Mouse (Mus musculus): ENCODE measurements around the gene Slc39a2.
"Not testable (repeated sequence)": the region's sequence is repeated elsewhere in the genome, so short reads cannot be mapped to it uniquely, and the experiment has no call there.

Slc39a2 gene

DNA sequence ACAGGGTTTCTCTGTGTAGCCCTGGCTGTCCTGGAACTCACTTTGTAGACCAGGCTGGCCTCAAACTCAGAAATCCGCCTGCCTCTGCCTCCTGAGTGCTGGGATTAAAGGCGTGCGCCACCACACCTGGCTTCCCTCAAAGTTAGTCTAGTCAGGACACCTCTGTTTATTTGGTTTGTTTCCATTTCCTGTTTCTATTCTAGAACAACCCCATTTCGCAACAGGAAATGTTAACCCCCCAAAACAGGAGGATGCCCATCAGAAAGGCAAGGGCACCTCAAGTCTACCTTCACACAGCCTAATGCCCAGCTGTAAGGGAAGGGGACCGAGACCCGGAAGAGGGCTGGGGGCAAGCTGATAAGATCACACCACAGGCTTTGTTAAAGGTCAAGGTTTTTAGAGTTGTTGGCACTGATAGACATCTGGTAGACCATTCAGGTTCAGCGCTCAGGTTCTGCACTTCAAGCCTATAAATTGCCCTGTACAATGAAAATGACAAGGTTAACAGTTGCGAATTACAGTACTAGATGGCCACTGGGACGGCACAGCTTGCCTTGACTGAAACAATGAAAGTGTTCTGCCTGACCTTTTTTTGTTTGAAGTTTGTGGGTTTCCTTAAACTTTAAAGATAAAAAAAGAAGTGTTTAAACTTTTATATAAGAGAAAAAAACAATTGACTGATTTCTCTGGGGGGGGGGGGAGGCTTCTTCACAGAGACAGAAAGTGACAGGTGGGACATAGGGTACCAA, at the start of gene Slc39a2:
Slc39a2 (plus strand) TSS at position 699 of the 749 bp plus-strand sequence.
- no peak for DNase-seq (ENCODE audit: low spot score)

GRCm38 (mm10) chr14:51843882-51844281, 48.8 kb upstream of the Slc39a2 start:
- DNase-seq (ENCODE audit: low spot score), result no peak

DNA sequence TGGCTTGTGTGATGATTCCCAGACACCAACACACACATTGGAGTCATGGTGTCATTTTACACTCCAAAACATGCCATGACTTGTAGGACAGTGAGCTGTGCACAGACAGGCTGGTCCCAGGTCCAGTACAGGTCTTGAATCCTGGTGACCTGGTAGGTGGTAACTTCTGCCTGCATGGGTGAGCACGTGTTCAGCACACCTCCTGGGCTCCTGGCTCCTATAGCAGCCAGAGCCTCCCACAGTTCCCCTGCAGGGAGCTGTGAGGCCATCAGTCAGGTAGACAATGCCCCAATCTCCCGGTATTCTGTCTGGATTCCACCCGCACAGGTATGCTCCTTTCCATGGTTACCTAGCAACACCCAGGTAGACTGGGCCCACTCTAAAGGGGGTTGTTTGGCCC, 46.1 kb upstream of the Slc39a2 start:
- no peak for DNase-seq (ENCODE audit: low spot score)

GRCm38 (mm10) chr14:51851006-51851405, 41.7 kb upstream of the Slc39a2 start:
- not testable (repeated sequence) for DNase-seq (ENCODE audit: low spot score)

DNA sequence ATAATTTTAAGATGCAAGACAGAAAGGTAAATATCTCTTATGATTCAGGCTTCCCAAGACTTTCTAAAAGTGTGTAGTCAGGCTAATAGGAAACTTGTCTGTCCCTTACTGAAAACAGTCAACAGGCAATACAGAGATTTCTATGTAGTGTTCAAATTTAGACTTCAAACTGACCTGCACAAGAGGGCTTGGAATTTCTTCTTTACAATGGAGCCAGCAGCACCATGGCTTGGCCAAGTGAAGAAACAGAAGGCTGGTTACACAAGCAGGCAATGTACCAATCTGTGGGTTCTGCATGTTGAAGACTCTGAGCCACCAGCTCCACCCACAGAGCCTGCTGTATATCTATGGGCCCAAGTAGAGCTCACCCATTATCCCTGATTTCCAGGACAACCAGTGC, 39.3 kb upstream of the Slc39a2 start, which contains the start of gene Ear6:
Ear6 (plus strand) TSS at position 301 of the 400 bp plus-strand sequence.
- DNase-seq (ENCODE audit: low spot score), result no peak

DNA sequence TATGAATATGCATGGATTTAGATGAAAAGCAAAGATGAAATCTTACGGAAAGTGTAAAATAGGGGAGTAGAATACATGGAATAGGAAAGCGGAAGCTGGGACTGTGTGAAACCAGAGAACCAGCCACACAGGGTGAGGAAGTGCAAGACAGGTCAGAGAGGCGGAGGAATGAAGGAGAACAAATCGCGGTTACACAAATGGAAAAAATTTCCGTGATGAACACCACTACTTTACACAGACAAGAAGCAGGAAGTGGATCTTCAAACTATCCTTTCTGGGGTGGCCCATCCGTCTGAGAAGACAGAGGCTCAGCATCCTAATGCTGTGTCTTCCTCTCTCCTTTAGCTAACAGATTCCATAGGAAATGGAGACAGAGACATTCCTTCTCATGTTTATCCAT, 37.4 kb upstream of the Slc39a2 start:
- DNase-seq (ENCODE audit: low spot score), result not testable (repeated sequence)

DNA sequence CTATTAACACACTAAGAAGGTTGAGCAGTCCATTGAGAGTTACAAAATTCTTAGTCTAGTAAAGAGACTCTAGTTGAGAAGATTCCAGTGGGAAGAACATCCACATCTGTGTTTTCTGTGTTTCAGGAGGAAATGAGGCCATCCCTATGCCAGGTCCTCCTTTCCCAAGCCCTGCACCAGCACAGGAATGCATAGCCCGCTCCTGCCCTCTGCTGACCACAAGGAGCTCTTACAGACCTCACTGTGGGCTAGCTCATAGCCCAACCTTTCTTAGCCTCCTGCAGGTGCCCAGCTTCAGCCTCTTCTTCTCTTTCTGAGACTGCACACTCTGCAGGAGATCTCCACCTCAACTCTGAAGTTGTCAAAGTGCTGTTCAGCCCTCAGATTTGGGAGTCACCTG, 29.1 kb upstream of the Slc39a2 start:
- DNase-seq (ENCODE audit: low spot score), result not testable (repeated sequence)

DNA sequence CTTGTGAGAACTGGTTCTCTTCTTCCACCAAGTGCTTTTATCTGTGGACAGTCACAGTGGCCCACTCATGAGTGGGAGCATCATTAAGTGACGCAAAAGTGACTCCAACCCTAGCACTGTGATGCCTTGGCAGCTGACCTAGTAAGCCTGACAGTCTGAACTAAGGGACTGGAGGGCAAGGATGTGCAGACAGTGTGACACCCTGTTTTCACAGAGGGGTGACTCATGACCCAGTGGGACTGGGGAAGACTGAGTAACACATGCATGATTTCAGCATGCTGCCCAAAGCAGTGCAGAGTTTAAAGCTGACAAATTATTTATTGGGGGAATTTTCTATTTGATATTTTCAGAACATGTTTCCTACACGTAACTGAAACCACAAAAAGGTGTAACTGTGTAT, 21.9 kb upstream of the Slc39a2 start:
- no peak for DNase-seq (ENCODE audit: low spot score)

GRCm38 (mm10) chr14:51871741-51872140, 20.9 kb upstream of the Slc39a2 start:
- no peak for DNase-seq (ENCODE audit: low spot score)

GRCm38 (mm10) chr14:51877517-51877916, 15.2 kb upstream of the Slc39a2 start:
- DNase-seq (ENCODE audit: low spot score), result no peak

DNA sequence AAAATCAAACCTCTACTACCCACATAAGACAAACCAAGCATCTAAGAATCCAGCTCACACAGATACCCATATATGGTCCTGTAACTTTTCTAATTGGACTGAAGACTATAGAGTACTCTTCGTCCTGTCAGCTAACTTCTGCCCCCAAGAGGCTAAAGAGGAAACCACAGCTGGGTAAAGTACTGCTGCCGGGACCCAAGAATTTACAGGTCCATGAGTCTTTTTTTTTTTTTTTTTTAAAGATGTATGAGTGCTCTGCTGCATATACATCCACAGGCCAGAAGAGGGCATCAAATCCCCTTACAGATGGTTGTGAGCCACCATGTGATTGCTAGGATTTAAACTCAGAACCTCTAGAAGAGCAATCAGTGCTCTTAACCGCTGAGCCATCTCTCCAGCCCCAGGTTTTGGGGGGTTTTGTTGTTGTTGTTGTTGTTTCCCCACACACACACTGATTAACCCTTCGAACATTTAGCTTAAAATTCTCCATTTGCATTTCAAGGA, 9.1 kb upstream of the Slc39a2 start:
- DNase-seq (ENCODE audit: low spot score), result peak; percentile 85

GRCm38 (mm10) chr14:51884031-51884544, 8.6 kb upstream of the Slc39a2 start:
- no peak for DNase-seq (ENCODE audit: low spot score)

GRCm38 (mm10) chr14:51884598-51885331, 7.9 kb upstream of the Slc39a2 start, which contains the start of gene Mettl17:
TSS of gene Mettl17 (plus strand) at chr14:51884842.
- peak; percentile 98 for DNase-seq (ENCODE audit: low spot score)

DNA sequence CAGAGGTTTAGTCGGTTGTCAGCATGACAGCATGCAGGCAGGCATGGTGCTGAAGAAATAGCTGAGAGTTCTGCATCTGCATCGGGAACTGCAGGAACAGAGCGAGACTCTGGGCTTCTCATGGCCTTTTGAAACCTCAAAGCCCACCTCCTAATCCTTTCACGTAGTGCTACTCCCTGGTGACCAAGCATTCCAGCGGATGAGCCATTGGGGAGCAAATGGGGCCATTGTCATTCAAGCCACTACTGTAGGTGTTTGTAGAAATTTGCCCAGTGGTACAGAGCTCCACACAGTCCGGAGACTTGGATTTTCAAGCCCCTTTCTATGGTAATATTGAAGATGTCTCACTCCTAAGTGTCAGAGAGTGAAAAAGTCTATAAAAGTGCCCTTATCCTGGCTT, 6.6 kb upstream of the Slc39a2 start:
- no peak for DNase-seq (ENCODE audit: low spot score)

DNA sequence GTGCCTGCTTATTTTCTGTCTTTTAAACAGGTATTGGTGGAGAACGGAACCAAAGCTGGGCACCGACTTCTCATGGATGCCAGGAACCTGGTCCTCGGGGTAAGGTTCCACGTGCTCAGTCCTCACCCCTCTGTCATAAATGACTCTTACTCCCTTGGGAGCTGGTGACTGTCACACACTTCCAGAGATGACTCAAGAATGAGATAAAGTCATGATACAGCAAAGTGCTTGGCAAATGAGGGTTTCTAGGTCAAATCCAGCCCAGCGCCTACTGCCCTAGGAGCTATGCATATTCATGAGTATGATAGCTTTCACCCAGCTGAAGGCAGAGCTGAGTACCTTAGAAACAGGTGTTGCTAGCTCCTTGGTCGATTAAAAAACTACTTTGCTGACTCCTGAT, 2.9 kb upstream of the Slc39a2 start:
- DNase-seq (ENCODE audit: low spot score), result no peak

DNA sequence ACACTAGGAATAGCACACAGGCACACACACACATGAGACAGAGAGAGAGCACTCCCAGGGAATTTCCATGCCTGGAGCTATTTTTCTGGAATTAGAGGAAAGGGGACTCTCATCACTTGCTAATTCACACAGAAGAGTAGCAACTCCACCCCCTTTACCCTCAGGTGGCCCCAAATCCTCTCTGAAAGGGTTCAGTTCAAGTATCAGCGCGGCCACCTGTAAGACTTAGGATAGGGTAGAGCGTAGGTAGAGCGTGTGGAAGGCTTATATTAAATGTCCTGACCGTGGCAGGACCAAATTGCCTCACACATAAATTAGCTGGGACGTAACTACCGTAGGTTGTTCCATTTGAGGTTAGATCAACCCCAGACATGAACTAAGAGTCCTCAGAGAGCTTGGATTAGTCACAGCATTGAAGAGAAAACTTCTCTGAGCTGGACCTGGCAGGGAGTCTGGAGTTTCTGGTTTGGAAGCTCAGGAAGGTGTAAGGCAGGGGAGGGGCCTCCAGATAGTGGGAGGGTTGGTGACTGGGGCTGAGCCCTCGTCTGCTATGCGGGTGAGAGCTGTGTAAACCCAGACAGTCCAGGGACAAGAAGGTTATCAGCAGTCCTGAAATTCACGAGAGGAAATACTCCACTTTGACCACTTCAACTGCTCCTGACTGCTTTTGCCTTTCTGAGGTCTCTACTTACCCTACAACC, 555 bp downstream of the Slc39a2 start:
- no peak for DNase-seq (ENCODE audit: low spot score)

- no peak for DNase-seq (ENCODE audit: low spot score)
Observed at GRCm38 (mm10) chr14:51893809-51894208, 1.1 kb downstream of the Slc39a2 start.

DNA sequence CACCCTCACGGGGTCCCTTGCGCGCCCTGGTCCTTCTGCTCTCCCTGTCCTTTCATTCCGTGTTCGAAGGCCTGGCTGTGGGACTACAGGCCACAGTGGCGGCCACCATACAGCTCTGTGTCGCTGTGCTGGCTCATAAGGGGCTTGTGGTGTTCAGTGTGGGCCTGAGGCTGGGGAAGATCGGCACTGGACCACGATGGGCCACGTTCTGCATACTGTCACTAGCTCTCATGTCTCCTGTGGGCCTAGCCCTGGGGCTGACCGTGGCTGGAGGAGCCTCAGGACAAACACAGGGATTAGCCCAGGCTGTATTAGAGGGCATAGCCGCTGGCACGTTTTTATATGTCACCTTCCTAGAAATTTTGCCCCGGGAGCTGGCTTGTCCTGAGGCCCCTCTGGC, 2.4 kb downstream of the Slc39a2 start:
- no peak for DNase-seq (ENCODE audit: low spot score)

DNA sequence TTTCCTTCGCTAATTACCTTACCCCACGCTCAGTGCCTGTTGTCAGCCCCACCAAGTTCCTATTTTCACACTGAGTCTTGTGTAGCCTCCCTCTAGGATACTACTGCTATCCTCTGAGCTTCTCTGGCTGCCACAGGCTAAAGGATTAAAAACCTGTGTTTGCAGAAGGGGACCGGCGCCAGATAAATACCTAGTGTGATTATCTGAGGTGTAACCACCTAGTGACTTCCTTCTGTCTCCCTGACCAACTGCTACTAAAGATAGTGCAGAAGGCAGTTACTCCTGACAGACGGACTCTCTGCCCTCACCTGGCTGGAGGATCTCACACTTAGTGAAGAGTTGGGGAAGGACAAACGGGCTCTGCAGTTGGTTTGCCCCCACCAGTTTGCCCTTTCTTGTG, 3.3 kb downstream of the Slc39a2 start:
- DNase-seq (ENCODE audit: low spot score), result no peak

DNA sequence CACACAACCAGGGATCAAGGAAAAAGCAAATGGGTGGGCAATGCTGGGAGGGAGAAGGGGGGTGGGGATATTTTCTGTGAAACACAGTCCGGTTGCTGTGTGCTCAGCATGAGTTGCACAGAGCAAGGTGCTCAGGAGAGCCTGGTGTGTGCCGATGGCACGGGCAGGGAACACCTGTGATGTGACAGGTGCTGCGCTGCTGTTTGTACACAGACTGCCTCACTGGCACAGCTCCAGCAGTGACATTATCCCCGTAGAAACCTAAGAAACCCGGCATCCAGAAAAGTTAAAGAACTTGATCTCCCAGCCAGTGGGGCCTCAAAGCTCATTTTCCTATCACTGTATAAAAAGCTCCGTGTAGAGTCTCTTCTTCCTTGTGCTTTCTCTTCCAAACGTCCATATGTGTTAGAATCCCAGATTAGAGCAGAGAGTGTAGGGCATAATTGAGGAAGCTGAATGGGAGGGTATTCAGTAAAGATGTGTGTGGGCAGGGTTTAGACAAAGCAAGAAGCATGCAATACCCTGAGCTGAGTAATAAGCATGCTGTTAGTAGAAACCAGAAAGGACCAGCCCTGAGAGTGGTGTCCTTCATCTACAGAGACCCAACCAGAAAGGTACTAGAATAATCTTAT, 4.0 kb downstream of the Slc39a2 start:
- DNase-seq (ENCODE audit: low spot score), result no peak

- DNase-seq (ENCODE audit: low spot score), result no peak
Observed at GRCm38 (mm10) chr14:51899351-51899750, 6.7 kb downstream of the Slc39a2 start.
